Mouse (Mus musculus) left cerebral cortex, adult 2 months (tissue): ENCODE results near the gene Rasgrf1. TPM values are rescaled to one million over a fixed set of nuclear protein-coding genes. Genes with fewer than 3 reads are reported as not detected.

ENCODE experiments used
- DNase-seq, 2 experiments: peaks; one replicate each; pipeline ENCODE4 v3.0.0; 2021 to 2022; ENCODE audit warnings: low spot score in 2 of 2, mixed read lengths in 1 of 2; ENCODE audit errors: extremely low spot score in 1 of 2
- H3K27ac ChIP-seq: fragments of 200-600 bp; 2 replicates; pipeline ENCODE4 v1.8.1; 2022
- H3K4me3 ChIP-seq: fragments of 200-600 bp; 2 replicates; pipeline ENCODE4 v1.8.1; 2022
- CTCF ChIP-seq: fragments of 200-600 bp; IDR thresholded peaks from 2 replicates; pipeline ENCODE4 v1.8.1; 2022; ENCODE audit warnings: antibody characterized with exemption, mild to moderate bottlenecking, moderate library complexity
- intact Hi-C: fragments of 180-260 bp; cut with DNase I; formaldehyde crosslinking; loops from one replicate; pipeline ENCODE4 v1.15.1; 2025
- total RNA-seq, 2 experiments: library from RNA; stranded (reverse); gene quantifications; 2 replicates each; pipeline ENCODE4 v1.2.3; 2021

Gene Rasgrf1
- total RNA-seq, 2 experiments from 2014 or later = 273 to 297 TPM

DNA sequence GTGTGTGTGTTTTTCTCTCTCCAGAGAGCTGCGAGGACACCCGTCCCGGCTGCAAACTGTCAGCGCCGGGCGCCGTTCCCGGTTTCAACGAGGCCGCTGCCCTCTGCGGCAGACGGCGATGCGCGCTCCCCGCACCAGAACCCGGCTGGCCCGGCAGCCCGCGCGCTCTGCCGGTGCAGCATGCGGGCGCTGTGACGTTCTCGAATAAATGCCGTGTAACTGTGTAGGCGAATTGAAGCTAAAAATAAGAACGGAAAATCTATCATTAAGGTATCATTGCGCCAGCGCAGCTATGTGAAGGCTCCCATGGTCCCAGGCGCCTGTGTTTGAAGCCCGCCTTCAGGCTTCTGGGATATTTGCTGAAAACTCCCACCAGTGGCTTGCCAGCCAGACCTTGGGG lies 1.1 kb upstream of the Rasgrf1 start:
- intact Hi-C loops = loop anchor here (2.0 kb wide), 2 partner anchors 66 to 82 kb away; no protein-coding TSS in a partner anchor
- H3K27ac ChIP-seq = peak overlapping the region; percentile 74
- peak; percentile 52 to 58 for DNase-seq
- TF ChIP-seq CTCF = no peak
- peak overlapping the region; percentile 60 for H3K4me3 ChIP-seq

DNA sequence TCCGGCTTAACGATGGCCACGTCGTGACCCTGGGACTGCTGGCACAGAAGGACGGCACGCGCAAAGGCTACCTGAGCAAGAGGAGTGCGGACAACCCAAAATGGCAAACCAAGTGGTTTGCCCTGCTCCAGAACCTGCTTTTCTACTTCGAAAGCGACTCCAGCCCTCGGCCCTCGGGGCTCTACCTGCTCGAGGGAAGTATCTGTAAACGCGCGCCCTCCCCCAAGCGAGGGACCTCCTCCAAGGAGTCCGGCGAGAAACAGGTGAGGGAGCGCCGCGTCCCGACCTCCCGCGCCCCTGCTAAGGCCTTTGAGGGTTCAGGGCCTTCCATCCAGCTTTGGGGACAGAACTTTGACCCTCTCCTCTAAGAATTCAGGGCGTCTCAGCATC lies 298 bp downstream of the Rasgrf1 start:
- DNase-seq = no peak
- Histone ChIP-seq H3K27ac (peak overlapping the region; percentile 90), H3K4me3 (peak overlapping the region; percentile 60)
- intact Hi-C loops = loop anchor here (10.0 kb wide), 1 partner anchor 175 kb away; the partner anchor contains the start of gene Ankrd34c
- TF ChIP-seq CTCF = no peak

GRCm38 (mm10) chr9:89910741-89911444 lies 1.2 kb downstream of the Rasgrf1 start:
- TF ChIP-seq CTCF = no peak
- Histone ChIP-seq H3K4me3 (peak overlapping the region; percentile 60), H3K27ac (peak overlapping the region; percentile 90)
- no peak for DNase-seq
- intact Hi-C loops = loop anchor here (10.0 kb wide), 1 partner anchor 176 kb away; the partner anchor contains the start of gene Ankrd34c

DNA sequence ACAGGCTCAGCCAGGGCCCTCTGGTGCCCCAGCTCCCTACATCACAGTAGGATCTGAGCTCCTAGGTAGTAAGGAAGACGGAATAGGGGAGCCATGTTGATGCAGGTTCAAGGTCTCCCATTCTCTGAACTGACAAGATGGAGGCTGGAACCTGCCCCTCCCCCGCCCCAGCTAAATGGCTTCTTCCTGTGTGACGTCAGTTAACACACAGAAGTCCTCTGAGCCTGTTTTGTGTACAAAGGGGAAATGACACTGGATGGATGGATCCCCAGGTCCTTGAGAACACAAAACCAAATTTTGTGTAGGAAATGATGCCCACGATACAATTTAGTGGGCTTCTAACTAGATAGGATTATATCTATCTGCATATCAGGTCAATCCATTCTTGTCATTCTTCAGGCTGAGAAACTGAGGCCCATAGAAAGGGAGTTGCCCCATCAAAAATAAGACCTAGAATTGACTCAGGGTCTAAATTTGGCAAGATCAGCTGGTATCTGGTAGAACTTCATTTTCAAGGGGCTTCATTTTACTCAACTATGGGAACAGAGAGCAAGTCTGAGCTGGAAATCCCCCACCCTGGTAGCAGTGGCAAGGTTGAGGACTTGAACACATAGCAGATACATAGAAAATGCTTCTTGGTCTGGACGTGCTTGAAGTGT lies 2.3 kb downstream of the Rasgrf1 start:
- Histone ChIP-seq H3K4me3 (peak overlapping the region; percentile 60), H3K27ac (no peak overlapping the region)
- DNase-seq = no peak
- intact Hi-C loops = loop anchor here (10.0 kb wide), 1 partner anchor 177 kb away; the partner anchor contains the start of gene Ankrd34c
- TF ChIP-seq CTCF = no peak

DNA sequence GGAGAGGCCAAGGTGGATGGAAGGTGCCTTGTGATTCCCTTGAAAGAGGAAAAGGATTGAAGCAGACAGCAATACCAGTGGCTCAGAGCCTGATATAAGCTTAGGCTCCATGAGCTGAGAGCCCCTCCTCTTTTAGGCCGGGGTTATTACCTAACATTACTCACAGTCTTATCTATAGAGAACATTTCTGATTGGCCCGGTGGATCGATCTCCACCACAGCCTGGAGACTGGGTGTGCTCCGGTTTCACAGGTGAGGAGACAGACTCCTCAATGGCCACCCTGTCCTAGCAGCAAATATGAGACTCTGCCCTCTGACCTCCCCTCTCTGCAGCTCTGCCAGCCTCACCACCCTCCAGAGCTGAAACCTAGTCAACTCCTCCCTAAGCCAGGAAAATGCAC lies 3.4 kb downstream of the Rasgrf1 start:
- DNase-seq = no peak
- H3K27ac ChIP-seq = no peak overlapping the region
- no peak for TF ChIP-seq CTCF
- no peak overlapping the region for H3K4me3 ChIP-seq
- intact Hi-C loops = loop anchor here (10.0 kb wide), 1 partner anchor 178 kb away; the partner anchor contains the start of gene Ankrd34c

DNA sequence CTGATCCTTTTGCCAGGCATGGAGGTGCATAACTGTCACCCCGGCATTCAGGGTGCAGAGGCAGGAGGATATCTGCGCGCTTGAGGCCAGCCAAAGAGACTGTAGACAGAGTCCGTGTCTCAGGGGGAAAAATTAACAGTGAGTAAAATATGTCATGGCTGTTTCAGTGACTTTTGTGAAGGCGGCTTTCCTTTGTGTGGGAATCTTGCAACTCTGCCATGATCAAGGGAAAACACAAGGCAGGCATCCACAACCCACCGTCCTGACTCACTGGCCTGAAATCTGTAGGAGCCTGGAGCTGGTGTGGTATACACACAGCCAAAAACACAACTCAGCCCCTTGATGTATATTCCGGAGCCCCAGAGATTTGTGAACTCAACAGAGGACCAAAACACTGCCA lies 6.8 kb downstream of the Rasgrf1 start:
- intact Hi-C loops = loop anchor here (10.0 kb wide), 1 partner anchor 182 kb away; the partner anchor contains the start of gene Ankrd34c
- no peak for DNase-seq
- Histone ChIP-seq H3K4me3 (no peak overlapping the region), H3K27ac (no peak overlapping the region)
- TF ChIP-seq CTCF = no peak

- no peak for DNase-seq
- no peak overlapping the region for H3K4me3 ChIP-seq
- H3K27ac ChIP-seq = no peak overlapping the region
- peak; percentile 3 for TF ChIP-seq CTCF
- intact Hi-C loops = loop anchor here (10.0 kb wide), 1 partner anchor 183 kb away; the partner anchor contains the start of gene Ankrd34c
These were observed 7.7 kb downstream of the Rasgrf1 start for GRCm38 (mm10) chr9:89917431-89917830.

GRCm38 (mm10) chr9:89918832-89919231 lies 9.1 kb downstream of the Rasgrf1 start:
- peak; percentile 51 for DNase-seq
- Histone ChIP-seq H3K27ac (no peak overlapping the region), H3K4me3 (no peak overlapping the region)
- no peak for TF ChIP-seq CTCF
- intact Hi-C loops = loop anchor here (10.0 kb wide), 1 partner anchor 184 kb away; the partner anchor contains the start of gene Ankrd34c

DNA sequence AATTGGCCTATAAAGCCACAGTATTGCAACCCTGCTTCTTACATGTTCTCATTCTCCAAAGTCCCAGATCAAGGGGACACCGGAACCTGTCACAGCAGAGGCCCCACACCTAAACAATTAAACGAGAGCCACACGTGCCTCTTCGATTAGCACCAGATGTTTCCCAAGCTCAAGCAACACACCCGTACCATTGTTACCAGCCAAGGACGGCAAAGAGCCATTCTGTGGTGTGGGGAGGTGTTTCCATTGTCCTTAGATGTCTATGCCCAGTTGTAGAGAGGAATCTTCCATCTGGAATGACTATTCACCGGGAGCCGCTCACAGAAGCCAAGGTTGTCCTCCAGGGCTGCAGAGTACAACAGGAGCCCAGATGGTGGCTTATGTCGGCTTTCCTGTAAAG lies 11.4 kb downstream of the Rasgrf1 start:
- no peak for DNase-seq
- no peak for TF ChIP-seq CTCF
- Histone ChIP-seq H3K4me3 (no peak overlapping the region), H3K27ac (no peak overlapping the region)
- intact Hi-C loops = no loop called here

GRCm38 (mm10) chr9:89922666-89923065 lies 13.0 kb downstream of the Rasgrf1 start:
- TF ChIP-seq CTCF = no peak
- no peak overlapping the region for H3K27ac ChIP-seq
- intact Hi-C loops = no loop called here
- DNase-seq = no peak
- H3K4me3 ChIP-seq = no peak overlapping the region

GRCm38 (mm10) chr9:89924836-89925235 lies 15.1 kb downstream of the Rasgrf1 start:
- Histone ChIP-seq H3K4me3 (no peak overlapping the region), H3K27ac (no peak overlapping the region)
- TF ChIP-seq CTCF = no peak
- intact Hi-C loops = no loop called here
- DNase-seq = no peak

DNA sequence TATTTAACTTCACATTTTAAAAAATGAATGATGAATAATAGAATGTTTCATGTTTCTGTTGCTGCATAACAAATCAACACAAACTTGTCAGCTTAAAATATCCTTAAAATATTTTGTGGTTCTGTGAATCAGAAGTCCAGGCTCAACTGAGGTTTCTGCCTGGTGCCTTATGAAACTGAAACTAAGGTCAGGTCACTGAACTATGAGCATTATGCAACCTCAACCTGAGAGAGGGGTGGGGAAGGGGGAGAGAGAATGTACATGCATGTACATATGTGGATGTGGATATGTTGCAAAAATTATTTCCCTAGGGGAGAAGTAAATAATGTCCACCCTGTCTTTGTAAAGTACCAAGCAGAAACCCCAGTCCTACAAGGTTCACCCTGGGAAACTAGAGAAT lies 18.8 kb downstream of the Rasgrf1 start:
- no peak overlapping the region for H3K27ac ChIP-seq
- no peak for DNase-seq
- intact Hi-C loops = no loop called here
- no peak for TF ChIP-seq CTCF
- no peak overlapping the region for H3K4me3 ChIP-seq
